Mouse (Mus musculus) layer of hippocampus, postnatal 14 days (tissue): Measurements from ENCODE around the gene Map3k14. TPM values are rescaled to one million over a fixed set of nuclear protein-coding genes. Genes with fewer than 3 reads are reported as not detected.
"Not testable (repeated sequence)": the region's sequence is repeated elsewhere in the genome, so short reads cannot be mapped to it uniquely, and the experiment has no call there.

Source experiments
- DNase-seq, 2 experiments: peaks; one replicate each; pipeline ENCODE4 v3.0.0; 2021 to 2022; ENCODE audit warnings: low spot score in 2 of 2, mixed read lengths in 1 of 2
- total RNA-seq, 2 experiments: library from RNA; stranded (reverse); gene quantifications; 2 replicates each; pipeline ENCODE4 v1.2.3; 2021

Gene Map3k14
- total RNA-seq, 2 experiments from 2014 or later: 2.4 to 3.0 TPM

GRCm38 (mm10) chr11:103247504-103248177 is 19.6 kb downstream of the Map3k14 start:
- DNase-seq: peak; percentile 73 to 85

- no peak for DNase-seq
These were observed 20.5 kb downstream of the Map3k14 start for GRCm38 (mm10) chr11:103246731-103247290.

- DNase-seq: peak; percentile 36
These were observed 21.1 kb downstream of the Map3k14 start for GRCm38 (mm10) chr11:103246081-103246730.

GRCm38 (mm10) chr11:103244856-103245255 is 22.4 kb downstream of the Map3k14 start:
- no peak for DNase-seq

GRCm38 (mm10) chr11:103240740-103241139 is 26.5 kb downstream of the Map3k14 start:
- DNase-seq: no peak

GRCm38 (mm10) chr11:103237757-103238156 is 29.5 kb downstream of the Map3k14 start:
- no peak for DNase-seq

- no peak for DNase-seq
These were observed 30.4 kb downstream of the Map3k14 start for GRCm38 (mm10) chr11:103236903-103237302.

GRCm38 (mm10) chr11:103236431-103236830 is 30.8 kb downstream of the Map3k14 start:
- DNase-seq: no peak

GRCm38 (mm10) chr11:103235702-103236101 is 31.6 kb downstream of the Map3k14 start:
- DNase-seq: no peak

- DNase-seq: no peak
These were observed 32.8 kb downstream of the Map3k14 start for GRCm38 (mm10) chr11:103234447-103234846.

- peak; percentile 81 to 82 for DNase-seq
These were observed 34.3 kb downstream of the Map3k14 start for GRCm38 (mm10) chr11:103232966-103233365.

- DNase-seq: no peak
These were observed 35.9 kb downstream of the Map3k14 start for GRCm38 (mm10) chr11:103231367-103231766.

- no peak for DNase-seq
These were observed 36.6 kb downstream of the Map3k14 start for GRCm38 (mm10) chr11:103230626-103231025.

- DNase-seq: no peak
These were observed 37.7 kb downstream of the Map3k14 start for GRCm38 (mm10) chr11:103229608-103230007.

- DNase-seq: no peak
These were observed 43.3 kb downstream of the Map3k14 start for GRCm38 (mm10) chr11:103223951-103224456.

- no peak for DNase-seq
These were observed 43.8 kb downstream of the Map3k14 start for GRCm38 (mm10) chr11:103223444-103223843.

GRCm38 (mm10) chr11:103222718-103223117 is 44.6 kb downstream of the Map3k14 start:
- DNase-seq: not testable (repeated sequence)

GRCm38 (mm10) chr11:103221437-103221836 is 45.8 kb downstream of the Map3k14 start:
- no peak for DNase-seq

- no peak for DNase-seq
These were observed 47.3 kb downstream of the Map3k14 start for GRCm38 (mm10) chr11:103219995-103220394.

GRCm38 (mm10) chr11:103219259-103219658 is 48.0 kb downstream of the Map3k14 start:
- no peak for DNase-seq

- no peak for DNase-seq
These were observed 48.8 kb downstream of the Map3k14 start for GRCm38 (mm10) chr11:103218517-103218901.
